Mouse (Mus musculus) mouse trophoblast stem cell (cell line): Measurements from ENCODE around the gene Crhr2.

Source experiments
- in situ Hi-C, 2 experiments: fragments of 300-500 bp; cut with MseI, MboI; formaldehyde crosslinking; loops; 2 replicates in 1 of 2; 3 replicates in 1 of 2; pipeline ENCODE4 v1.15.1; 2025

Gene Crhr2

GRCm38 (mm10) chr6:55123056-55123455 lies 9.8 kb downstream of the Crhr2 start:
- in situ Hi-C loops, result no loop called here

GRCm38 (mm10) chr6:55117325-55118109 lies 15.3 kb downstream of the Crhr2 start:
- in situ Hi-C loops, result no loop called here

GRCm38 (mm10) chr6:55108358-55108757 lies 24.5 kb downstream of the Crhr2 start:
- in situ Hi-C loops, result no loop called here

GRCm38 (mm10) chr6:55098603-55099002 lies 34.2 kb downstream of the Crhr2 start:
- in situ Hi-C loops, result no loop called here

GRCm38 (mm10) chr6:55098030-55098429 lies 34.8 kb downstream of the Crhr2 start:
- in situ Hi-C loops, result no loop called here

- in situ Hi-C loops, result no loop called here
Observed at GRCm38 (mm10) chr6:55093431-55094146, 39.2 kb downstream of the Crhr2 start.

GRCm38 (mm10) chr6:55091396-55091795 lies 41.4 kb downstream of the Crhr2 start:
- in situ Hi-C loops, result no loop called here

- in situ Hi-C loops, result no loop called here
Observed at GRCm38 (mm10) chr6:55090639-55091038, 42.2 kb downstream of the Crhr2 start.

- in situ Hi-C loops, result no loop called here
Observed at GRCm38 (mm10) chr6:55087355-55087754, 45.5 kb downstream of the Crhr2 start.

GRCm38 (mm10) chr6:55082261-55083051 lies 50.4 kb downstream of the Crhr2 start:
- in situ Hi-C loops, result no loop called here

- in situ Hi-C loops, result no loop called here
Observed at GRCm38 (mm10) chr6:55081379-55081778, 51.4 kb downstream of the Crhr2 start.

GRCm38 (mm10) chr6:55076561-55077255 lies 56.1 kb downstream of the Crhr2 start:
- in situ Hi-C loops, result no loop called here

- in situ Hi-C loops, result no loop called here
Observed at GRCm38 (mm10) chr6:55065903-55066302, 66.9 kb downstream of the Crhr2 start.

- in situ Hi-C loops, result no loop called here
Observed at GRCm38 (mm10) chr6:55064477-55064827, 68.4 kb downstream of the Crhr2 start.

GRCm38 (mm10) chr6:55063793-55064476 lies 68.9 kb downstream of the Crhr2 start:
- in situ Hi-C loops, result no loop called here

GRCm38 (mm10) chr6:55062200-55062599 lies 70.6 kb downstream of the Crhr2 start:
- in situ Hi-C loops, result no loop called here

GRCm38 (mm10) chr6:55061328-55061727 lies 71.5 kb downstream of the Crhr2 start:
- in situ Hi-C loops, result no loop called here

GRCm38 (mm10) chr6:55060241-55060825 lies 72.5 kb downstream of the Crhr2 start:
- in situ Hi-C loops, result no loop called here

- in situ Hi-C loops, result no loop called here
Observed at GRCm38 (mm10) chr6:55057427-55057826, 75.4 kb downstream of the Crhr2 start.

- in situ Hi-C loops, result no loop called here
Observed at GRCm38 (mm10) chr6:55054491-55054890, 78.3 kb downstream of the Crhr2 start.

GRCm38 (mm10) chr6:55049186-55049585 lies 83.6 kb downstream of the Crhr2 start:
- in situ Hi-C loops, result no loop called here
